Mouse (Mus musculus) liver, embryonic 15.5 days (tissue): Measurements from ENCODE around the gene Camk2b. TPM values are rescaled to one million over a fixed set of nuclear protein-coding genes. Genes with fewer than 3 reads are reported as not detected.
"Not testable (repeated sequence)": the region's sequence is repeated elsewhere in the genome, so short reads cannot be mapped to it uniquely, and the experiment has no call there.

Source experiments
- ATAC-seq: fragments of 200-750 bp; cut with Nextera tagmentation; 2 replicates; pipeline ENCODE4 v1.8.0; 2017; ENCODE audit warnings: moderate number of reproducible peaks, mild to moderate bottlenecking, moderate library complexity; ENCODE audit not compliant: insufficient read depth
- H3K27ac ChIP-seq: fragments of 300-500 bp; sonication (generic); replicated peaks from 2 replicates; pipeline ENCODE4 v1.5.1; 2015; ENCODE audit warnings: mild to moderate bottlenecking, inconsistent platforms
- H3K27me3 ChIP-seq: fragments of 300-500 bp; sonication (generic); 2 replicates; pipeline ENCODE4 v1.6.1; 2015; ENCODE audit warnings: mild to moderate bottlenecking, inconsistent platforms
- H3K36me3 ChIP-seq: fragments of 300-500 bp; sonication (generic); replicated peaks from 2 replicates; pipeline ENCODE4 v1.6.1; 2015; ENCODE audit warnings: moderate library complexity, mild to moderate bottlenecking, inconsistent platforms
- H3K4me1 ChIP-seq: fragments of 300-500 bp; sonication (generic); replicated peaks from 2 replicates; pipeline ENCODE4 v1.6.1; 2015; ENCODE audit warnings: inconsistent platforms
- H3K4me2 ChIP-seq: fragments of 300-500 bp; sonication (generic); 2 replicates; pipeline ENCODE4 v1.6.1; 2015; ENCODE audit warnings: moderate library complexity, mild to moderate bottlenecking, inconsistent platforms
- H3K4me3 ChIP-seq: fragments of 300-500 bp; sonication (generic); replicated peaks from 2 replicates; pipeline ENCODE4 v1.5.1; 2015; ENCODE audit warnings: mild to moderate bottlenecking, inconsistent platforms
- H3K9ac ChIP-seq: fragments of 300-500 bp; sonication (generic); 2 replicates; pipeline ENCODE4 v1.6.1; 2015; ENCODE audit warnings: moderate library complexity, mild to moderate bottlenecking, inconsistent platforms
- H3K9me3 ChIP-seq: fragments of 300-500 bp; sonication (generic); replicated peaks from 2 replicates; pipeline ENCODE4 v1.6.1; 2016; ENCODE audit warnings: inconsistent platforms
- WGBS: fragments of 180-500 bp; shearing (Covaris S2); methylation state at CpG from one replicate; pipeline ENCODE4 v1.1.7; 2015; ENCODE audit warnings: mixed read lengths; ENCODE audit not compliant: insufficient replicate concordance; 5-methylcytosine and 5-hydroxymethylcytosine counted together
- polyA plus RNA-seq: library from polyadenylated mRNA; unstranded; fragments of >200 nt; fragmentation: Nextera tagmentation; extraction: Ambion mirVana; gene quantifications from 2 replicates; pipeline ENCODE4 v1.2.1, GENCODE M21; 2015

Gene Camk2b
- polyA plus RNA-seq, 1 experiment from 2014 or later: 1.1 TPM

- H3K27ac ChIP-seq: no peak overlapping the region
Measured at GRCm38 (mm10) chr11:6011879-6012278, 54.3 kb downstream of the Camk2b start.

GRCm38 (mm10) chr11:6010751-6011482 is 55.2 kb downstream of the Camk2b start:
- peak; percentile 59 for ATAC-seq
- peaks cover 16% of the 10 kb centered on the region for H3K27me3 ChIP-seq
- not testable (repeated sequence) for H3K4me2 ChIP-seq, H3K4me3 ChIP-seq, H3K9ac ChIP-seq, H3K9me3 ChIP-seq, H3K27ac ChIP-seq, H3K36me3 ChIP-seq, H3K4me1 ChIP-seq
- 87% methylated on average over 3 of the region's 18 CpGs for WGBS

More at GRCm38 (mm10) chr11:6011879-6012278, 54.3 kb downstream of the Camk2b start:
- WGBS: 84% methylated on average over 3 of the region's 3 CpGs
- no peak overlapping the region for H3K9ac ChIP-seq
- no peak for ATAC-seq
- H3K4me2 ChIP-seq: no peak overlapping the region
- peaks cover 16% of the 10 kb centered on the region for H3K27me3 ChIP-seq
- no peaks in the 10 kb centered on the region; the same call in 1 of the 2 replicates for H3K4me1 ChIP-seq
- H3K4me3 ChIP-seq: no peak overlapping the region
- H3K9me3 ChIP-seq: no peaks in the 10 kb centered on the region
- H3K36me3 ChIP-seq: peaks cover 6% of the 10 kb centered on the region

GRCm38 (mm10) chr11:6007779-6008128 is 58.4 kb downstream of the Camk2b start:
- not testable (repeated sequence) for H3K27ac ChIP-seq, H3K9me3 ChIP-seq, ATAC-seq, H3K9ac ChIP-seq, H3K4me1 ChIP-seq, H3K36me3 ChIP-seq
- peak overlapping the region; percentile 46; the same call in 1 of the 2 replicates for H3K4me2 ChIP-seq
- peaks cover 26% of the 10 kb centered on the region for H3K27me3 ChIP-seq
- 30% methylated on average over 11 of the region's 13 CpGs for WGBS
- peak overlapping the region; percentile 40 for H3K4me3 ChIP-seq

GRCm38 (mm10) chr11:6007010-6007778 is 59.0 kb downstream of the Camk2b start:
- peaks cover 12% of the 10 kb centered on the region for H3K4me1 ChIP-seq
- not testable (repeated sequence) for H3K27ac ChIP-seq, H3K9ac ChIP-seq, H3K36me3 ChIP-seq, H3K9me3 ChIP-seq, ATAC-seq
- 3% methylated on average over 24 of the region's 49 CpGs for WGBS
- H3K27me3 ChIP-seq: peaks cover 26% of the 10 kb centered on the region
- H3K4me2 ChIP-seq: peak overlapping the region; percentile 62
- peak overlapping the region; percentile 51 for H3K4me3 ChIP-seq

GRCm38 (mm10) chr11:6006351-6007009 is 59.7 kb downstream of the Camk2b start:
- Histone ChIP-seq H3K4me3 (peak overlapping the region; percentile 51), H3K27me3 (peaks cover 26% of the 10 kb centered on the region), H3K4me1 (peaks cover 12% of the 10 kb centered on the region), H3K4me2 (peak overlapping the region; percentile 62)
- H3K9me3 ChIP-seq, ATAC-seq, H3K9ac ChIP-seq, H3K27ac ChIP-seq, H3K36me3 ChIP-seq: not testable (repeated sequence)
- WGBS: 1% methylated on average over 39 of the region's 44 CpGs

- not testable (repeated sequence) for H3K27ac ChIP-seq, H3K4me2 ChIP-seq, H3K9me3 ChIP-seq, H3K9ac ChIP-seq, H3K4me3 ChIP-seq, H3K36me3 ChIP-seq
- Histone ChIP-seq H3K4me1 (peaks cover 16% of the 10 kb centered on the region), H3K27me3 (peaks cover 26% of the 10 kb centered on the region)
- WGBS: 0% methylated on average over 1 of the region's 4 CpGs
- ATAC-seq: peak; percentile 56
Measured at GRCm38 (mm10) chr11:6005374-6006043, 60.7 kb downstream of the Camk2b start.

- Histone ChIP-seq H3K27ac (no peak overlapping the region), H3K9me3 (no peaks in the 10 kb centered on the region), H3K27me3 (peaks cover 19% of the 10 kb centered on the region), H3K9ac (no peak overlapping the region), H3K4me3 (no peak overlapping the region), H3K4me2 (no peak overlapping the region), H3K36me3 (no peaks in the 10 kb centered on the region), H3K4me1 (peaks cover 27% of the 10 kb centered on the region)
- 45% methylated on average over 2 of the region's 2 CpGs for WGBS
- ATAC-seq: no peak
Measured at GRCm38 (mm10) chr11:6003046-6003639, 63.0 kb downstream of the Camk2b start.

- Histone ChIP-seq H3K9ac (no peak overlapping the region), H3K4me3 (no peak overlapping the region), H3K27ac (no peak overlapping the region), H3K4me1 (peaks cover 27% of the 10 kb centered on the region), H3K36me3 (no peaks in the 10 kb centered on the region), H3K27me3 (peaks cover 13% of the 10 kb centered on the region), H3K9me3 (no peaks in the 10 kb centered on the region), H3K4me2 (no peak overlapping the region)
- ATAC-seq: no peak
- 62% methylated on average over 9 of the region's 9 CpGs for WGBS
Measured at GRCm38 (mm10) chr11:6001981-6002649, 64.0 kb downstream of the Camk2b start.

- Histone ChIP-seq H3K27me3 (peaks cover 10% of the 10 kb centered on the region), H3K4me2 (no peak overlapping the region), H3K9ac (no peak overlapping the region)
Measured at GRCm38 (mm10) chr11:6000961-6001682, 65.0 kb downstream of the Camk2b start.

More at GRCm38 (mm10) chr11:6000961-6001682, 65.0 kb downstream of the Camk2b start:
- Histone ChIP-seq H3K9me3 (no peaks in the 10 kb centered on the region), H3K4me1 (peaks cover 29% of the 10 kb centered on the region), H3K4me3 (no peak overlapping the region), H3K27ac (no peak overlapping the region), H3K36me3 (no peaks in the 10 kb centered on the region)
- WGBS: 53% methylated on average over 14 of the region's 14 CpGs
- ATAC-seq: no peak
